Mouse (Mus musculus): Measurements from ENCODE around the gene Olfr464. TPM values are rescaled to one million over a fixed set of nuclear protein-coding genes. Genes with fewer than 3 reads are reported as not detected.

The Olfr464 gene
- polyA plus RNA-seq, 1 experiment = not detected

DNA sequence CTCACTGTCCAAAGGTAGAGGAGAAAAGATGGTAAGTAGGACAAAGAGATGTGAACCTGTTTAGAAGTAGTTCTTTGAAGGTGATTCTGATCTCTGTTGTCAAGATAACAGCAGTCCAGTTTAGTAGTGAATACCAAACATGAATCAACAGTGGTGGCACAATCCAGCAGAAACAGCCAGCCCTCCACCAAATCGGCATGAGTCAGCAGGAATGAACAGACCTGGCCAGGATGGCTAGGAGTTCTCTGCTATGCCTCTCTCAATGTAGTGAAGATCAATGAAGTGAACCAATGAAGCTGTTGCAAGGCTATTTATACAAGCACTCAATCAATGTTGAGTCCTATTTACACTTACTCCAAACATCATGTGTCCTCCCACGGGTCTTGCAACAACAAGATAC is 9.6 kb upstream of the Olfr464 start:
- Histone ChIP-seq H3K4me3 (ENCODE audit: insufficient read depth, low read length) (no peak overlapping the region), H3K4me1 (ENCODE audit: control insufficient read depth, insufficient read depth, low read length) (no peaks in the 10 kb centered on the region), H3K27ac (ENCODE audit: insufficient read depth, low read depth, low read length) (no peak overlapping the region)
- TF ChIP-seq CTCF (IDR thresholded peaks at IDR 0.05; ENCODE audit: low read depth, low read length) (no peak), POLR2A (IDR thresholded peaks at IDR 0.05; ENCODE audit: borderline replicate concordance, low read depth, low read length) (no peak)

DNA sequence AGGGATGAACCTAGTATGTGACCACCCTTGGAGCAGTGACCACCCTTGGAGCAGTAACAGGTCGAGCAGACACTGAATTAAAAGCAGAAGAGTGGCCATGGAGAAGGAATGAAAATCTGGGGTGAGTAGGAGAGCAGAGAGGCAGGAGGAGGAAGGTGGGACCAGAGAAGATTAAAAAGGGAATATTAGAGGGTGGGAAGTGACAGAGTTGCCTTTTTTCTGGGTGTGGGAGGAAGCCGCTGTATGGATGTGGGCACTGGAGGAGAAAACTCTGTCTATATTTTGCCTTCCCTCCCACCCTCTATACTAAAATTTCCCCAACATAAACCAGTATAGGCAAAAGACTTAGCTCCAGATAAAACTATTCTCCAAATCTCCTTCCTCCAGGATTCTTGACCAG is 466 bp downstream of the Olfr464 start:
- H3K27ac ChIP-seq (ENCODE audit: insufficient read depth, low read depth, low read length) = no peak overlapping the region
- no peak for TF ChIP-seq CTCF (IDR thresholded peaks at IDR 0.05; ENCODE audit: low read depth, low read length)
- no peak for TF ChIP-seq POLR2A (IDR thresholded peaks at IDR 0.05; ENCODE audit: borderline replicate concordance, low read depth, low read length)
- no peaks in the 10 kb centered on the region for H3K4me1 ChIP-seq (ENCODE audit: control insufficient read depth, insufficient read depth, low read length)
- H3K4me3 ChIP-seq (ENCODE audit: insufficient read depth, low read length) = no peak overlapping the region

DNA sequence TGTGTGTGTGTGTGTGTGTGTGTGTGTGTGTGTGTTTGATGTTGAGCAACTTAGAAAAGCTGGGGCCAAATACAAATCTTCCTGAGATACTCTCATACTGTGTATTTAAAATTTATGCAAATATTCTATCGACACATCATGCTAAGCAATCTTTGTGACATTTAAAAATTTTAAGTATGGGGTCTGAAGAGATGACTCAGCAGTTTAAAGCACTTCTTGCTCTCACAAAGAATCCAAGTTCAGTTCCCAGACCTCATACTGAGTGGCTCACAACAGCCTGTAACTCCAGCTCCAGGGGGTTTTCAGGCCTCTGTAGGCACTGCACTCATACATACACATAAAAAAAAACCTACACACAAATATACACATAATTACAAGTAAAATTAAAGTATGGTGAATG is 4.8 kb downstream of the Olfr464 start:
- TF ChIP-seq CTCF (IDR thresholded peaks at IDR 0.05; ENCODE audit: low read depth, low read length) (no peak), POLR2A (IDR thresholded peaks at IDR 0.05; ENCODE audit: borderline replicate concordance, low read depth, low read length) (no peak)
- Histone ChIP-seq H3K4me1 (ENCODE audit: control insufficient read depth, insufficient read depth, low read length) (no peaks in the 10 kb centered on the region), H3K4me3 (ENCODE audit: insufficient read depth, low read length) (no peak overlapping the region), H3K27ac (ENCODE audit: insufficient read depth, low read depth, low read length) (no peak overlapping the region)

DNA sequence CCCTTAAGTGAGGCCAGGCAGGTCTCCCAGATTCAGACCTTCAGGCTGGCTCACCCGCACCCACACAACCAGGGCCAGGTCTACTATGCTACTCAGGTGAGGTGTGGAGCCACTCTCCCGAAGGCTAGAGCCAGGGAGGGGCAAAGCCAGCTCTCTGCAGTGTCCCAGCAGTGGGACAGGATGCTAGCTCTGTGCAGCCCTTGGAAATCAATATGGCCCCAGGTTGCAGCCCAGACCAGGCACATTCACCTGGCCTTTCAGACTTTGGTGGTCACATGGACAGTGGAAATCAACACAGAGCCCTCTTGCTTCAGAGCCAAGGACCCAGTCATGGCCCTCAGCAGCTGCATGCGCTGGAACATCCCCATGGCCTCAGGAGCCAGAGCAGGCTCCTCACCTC is 16.4 kb downstream of the Olfr464 start:
- H3K4me1 ChIP-seq (ENCODE audit: control insufficient read depth, insufficient read depth, low read length) = no peaks in the 10 kb centered on the region
- no peak overlapping the region for H3K4me3 ChIP-seq (ENCODE audit: insufficient read depth, low read length)
- TF ChIP-seq POLR2A (IDR thresholded peaks at IDR 0.05; ENCODE audit: borderline replicate concordance, low read depth, low read length) (no peak), CTCF (IDR thresholded peaks at IDR 0.05; ENCODE audit: low read depth, low read length) (no peak)
- H3K27ac ChIP-seq (ENCODE audit: insufficient read depth, low read depth, low read length) = no peak overlapping the region

DNA sequence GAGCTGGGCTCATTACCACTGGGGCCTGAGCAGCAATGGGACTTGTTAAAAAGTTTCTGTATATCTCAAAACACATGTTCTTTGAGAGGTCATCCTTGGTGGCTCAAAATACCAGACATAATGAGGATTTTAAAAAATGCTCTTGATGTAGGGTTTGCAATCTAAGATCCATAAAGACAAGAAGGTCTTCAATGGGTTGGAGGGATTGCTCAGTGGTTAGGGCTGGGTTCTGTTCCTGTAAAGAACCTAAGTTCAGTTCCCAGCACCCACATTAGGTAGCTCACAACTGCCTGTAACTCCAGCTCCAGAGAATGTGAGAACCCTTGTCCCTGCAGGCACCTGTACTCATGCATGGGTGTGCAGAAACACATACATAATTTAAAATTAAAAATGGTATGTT is 23.5 kb downstream of the Olfr464 start, which contains the start of gene Olfr463:
TSS of gene Olfr463 (minus strand) at position 101 of the 400 bp plus-strand sequence.
- no peak for TF ChIP-seq CTCF (IDR thresholded peaks at IDR 0.05; ENCODE audit: low read depth, low read length)
- no peak for TF ChIP-seq POLR2A (IDR thresholded peaks at IDR 0.05; ENCODE audit: borderline replicate concordance, low read depth, low read length)
- no peaks in the 10 kb centered on the region for H3K4me1 ChIP-seq (ENCODE audit: control insufficient read depth, insufficient read depth, low read length)
- no peak within 1 kb of the TSS for H3K27ac ChIP-seq (ENCODE audit: insufficient read depth, low read depth, low read length)
- no peak within 1 kb of the TSS for H3K4me3 ChIP-seq (ENCODE audit: insufficient read depth, low read length)

DNA sequence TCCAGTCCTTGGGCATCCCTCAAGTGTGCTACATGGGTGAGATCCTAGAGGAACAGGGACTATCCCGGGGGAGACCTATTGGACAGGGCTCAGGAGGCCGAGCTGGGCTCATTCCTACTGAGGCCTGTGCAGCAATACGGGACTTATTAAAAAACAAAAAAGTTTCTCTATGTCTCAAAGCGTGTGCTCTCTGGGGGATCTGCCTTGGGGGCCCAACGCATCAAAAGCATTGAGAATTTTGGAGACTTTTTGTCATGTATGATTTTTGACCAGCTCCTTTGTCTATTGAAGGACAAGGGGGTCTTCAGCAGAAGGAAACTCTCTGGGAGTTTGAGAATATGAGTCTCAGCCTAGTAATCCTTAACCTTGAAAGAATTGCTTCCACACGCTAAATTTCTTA is 28.6 kb downstream of the Olfr464 start, which contains the start of gene Olfr462:
TSS of gene Olfr462 (minus strand) at position 101 of the 400 bp plus-strand sequence.
- Histone ChIP-seq H3K4me1 (ENCODE audit: control insufficient read depth, insufficient read depth, low read length) (no peaks in the 10 kb centered on the region), H3K4me3 (ENCODE audit: insufficient read depth, low read length) (no peak within 1 kb of the TSS)
- TF ChIP-seq POLR2A (IDR thresholded peaks at IDR 0.05; ENCODE audit: borderline replicate concordance, low read depth, low read length) = no peak
- TF ChIP-seq CTCF (IDR thresholded peaks at IDR 0.05; ENCODE audit: low read depth, low read length) = no peak

DNA sequence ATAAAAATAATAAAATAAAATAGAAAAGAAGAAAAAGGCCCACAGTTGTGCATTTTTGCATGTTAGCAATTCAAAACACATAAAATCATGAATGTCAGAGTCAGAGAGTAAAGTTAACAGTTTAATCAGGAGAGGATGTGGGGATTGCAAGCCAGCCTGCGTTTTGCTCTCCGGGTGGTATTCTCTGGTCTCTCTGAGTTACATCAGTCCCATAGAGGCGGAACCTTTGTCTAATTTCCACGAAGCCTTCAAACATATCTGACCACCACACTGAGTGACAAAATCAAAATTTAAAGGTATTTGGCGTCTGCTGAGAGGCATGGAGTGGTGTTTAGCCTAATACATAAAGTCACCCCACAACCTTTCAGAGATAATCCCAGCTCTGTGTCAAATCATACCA is 35.9 kb downstream of the Olfr464 start:
- no peak overlapping the region for H3K4me3 ChIP-seq (ENCODE audit: insufficient read depth, low read length)
- no peak overlapping the region for H3K27ac ChIP-seq (ENCODE audit: insufficient read depth, low read depth, low read length)
- no peak for TF ChIP-seq POLR2A (IDR thresholded peaks at IDR 0.05; ENCODE audit: borderline replicate concordance, low read depth, low read length)
- TF ChIP-seq CTCF (IDR thresholded peaks at IDR 0.05; ENCODE audit: low read depth, low read length) = no peak
- no peaks in the 10 kb centered on the region for H3K4me1 ChIP-seq (ENCODE audit: control insufficient read depth, insufficient read depth, low read length)

More for the DNA sequence above, 28.6 kb downstream of the Olfr464 start, which contains the start of gene Olfr462:
- H3K27ac ChIP-seq (ENCODE audit: insufficient read depth, low read depth, low read length) = no peak within 1 kb of the TSS

DNA sequence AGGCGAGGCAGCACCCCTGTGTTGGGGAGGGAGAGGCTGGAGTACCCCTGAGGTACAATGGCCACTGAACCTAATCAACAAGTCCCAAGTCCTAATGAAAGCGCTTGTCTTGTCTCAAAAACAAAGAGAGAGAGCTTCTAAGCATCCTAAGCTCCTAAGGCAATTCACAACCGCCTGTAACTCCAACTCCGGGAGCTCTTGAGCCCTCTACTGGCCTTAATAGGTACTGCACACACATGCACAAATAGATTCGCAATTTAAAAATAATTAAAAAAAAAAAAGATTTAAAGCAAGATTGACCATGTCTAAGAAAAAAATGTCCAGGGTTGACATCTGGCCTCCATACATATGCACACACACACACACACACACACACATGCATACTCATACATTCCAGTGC is 37.3 kb downstream of the Olfr464 start:
- no peaks in the 10 kb centered on the region for H3K4me1 ChIP-seq (ENCODE audit: control insufficient read depth, insufficient read depth, low read length)
- H3K27ac ChIP-seq (ENCODE audit: insufficient read depth, low read depth, low read length) = no peak overlapping the region
- H3K4me3 ChIP-seq (ENCODE audit: insufficient read depth, low read length) = no peak overlapping the region
- no peak for TF ChIP-seq POLR2A (IDR thresholded peaks at IDR 0.05; ENCODE audit: borderline replicate concordance, low read depth, low read length)
- no peak for TF ChIP-seq CTCF (IDR thresholded peaks at IDR 0.05; ENCODE audit: low read depth, low read length)

DNA sequence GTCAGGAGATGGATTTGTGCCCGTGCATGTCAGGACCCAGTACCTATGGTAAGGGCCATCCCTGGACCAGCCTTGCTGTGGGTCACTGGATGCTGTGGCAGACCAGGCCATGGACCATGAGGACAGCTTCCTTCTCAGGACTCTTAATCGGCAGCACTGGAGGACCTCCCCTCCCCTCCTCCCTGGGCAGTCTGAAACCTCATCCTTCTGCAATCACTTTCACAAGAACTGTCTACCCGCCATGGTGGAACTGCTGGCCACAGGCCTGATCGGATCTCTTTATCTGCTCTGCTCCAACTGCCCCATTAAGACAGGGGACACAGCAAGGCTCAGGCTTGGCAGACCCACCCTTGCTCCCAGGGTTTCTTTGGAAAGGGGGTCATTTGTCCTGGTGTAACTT is 39.1 kb downstream of the Olfr464 start:
- TF ChIP-seq POLR2A (IDR thresholded peaks at IDR 0.05; ENCODE audit: borderline replicate concordance, low read depth, low read length) (no peak), CTCF (IDR thresholded peaks at IDR 0.05; ENCODE audit: low read depth, low read length) (no peak)
- no peak overlapping the region for H3K27ac ChIP-seq (ENCODE audit: insufficient read depth, low read depth, low read length)
- H3K4me3 ChIP-seq (ENCODE audit: insufficient read depth, low read length) = no peak overlapping the region
- H3K4me1 ChIP-seq (ENCODE audit: control insufficient read depth, insufficient read depth, low read length) = no peaks in the 10 kb centered on the region

DNA sequence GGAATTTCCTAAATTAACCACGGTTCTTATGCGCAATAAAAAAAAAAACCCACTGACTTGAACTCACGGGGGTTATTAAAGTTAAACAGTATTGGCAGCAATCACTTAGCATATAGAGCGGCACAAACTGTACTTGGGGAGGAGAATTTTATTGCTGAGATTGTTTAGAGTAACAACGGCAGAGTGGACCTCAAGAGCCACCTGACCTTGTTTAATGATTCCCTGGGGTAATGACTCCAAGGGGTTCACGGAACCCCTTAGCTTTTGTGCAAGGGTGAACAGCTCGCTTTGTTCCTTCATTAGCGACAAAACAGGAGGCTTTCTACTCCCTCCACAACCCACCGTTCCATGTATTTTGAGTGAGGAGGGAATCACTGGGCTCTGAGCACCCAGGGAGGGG is 40.9 kb downstream of the Olfr464 start:
- TF ChIP-seq CTCF (IDR thresholded peaks at IDR 0.05; ENCODE audit: low read depth, low read length) (no peak), POLR2A (IDR thresholded peaks at IDR 0.05; ENCODE audit: borderline replicate concordance, low read depth, low read length) (no peak)
- Histone ChIP-seq H3K4me3 (ENCODE audit: insufficient read depth, low read length) (no peak overlapping the region), H3K27ac (ENCODE audit: insufficient read depth, low read depth, low read length) (no peak overlapping the region), H3K4me1 (ENCODE audit: control insufficient read depth, insufficient read depth, low read length) (no peaks in the 10 kb centered on the region)

DNA sequence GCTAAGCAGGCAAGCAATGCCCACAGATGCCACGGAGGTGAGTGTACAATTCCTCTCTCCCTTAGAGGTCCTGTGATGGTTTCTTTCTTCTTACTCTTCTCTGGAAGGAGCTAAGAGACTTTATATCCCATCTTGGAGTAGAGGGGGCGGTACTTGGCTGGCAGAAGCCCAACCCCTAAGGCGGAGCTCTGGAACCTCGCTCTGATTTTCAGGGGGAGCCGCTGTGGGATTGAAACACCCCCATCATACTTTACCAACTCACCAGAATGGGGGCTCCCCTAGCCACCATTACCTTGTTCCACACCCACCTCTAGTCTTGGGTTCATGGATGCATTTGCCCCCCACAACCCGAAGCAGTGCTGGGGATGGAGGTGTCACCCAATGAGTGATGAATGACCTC is 45.3 kb downstream of the Olfr464 start, which contains the start of gene Epx:
TSS of gene Epx (minus strand) at position 101 of the 400 bp plus-strand sequence.
- H3K4me3 ChIP-seq (ENCODE audit: insufficient read depth, low read length) = no peak within 1 kb of the TSS
- no peaks in the 10 kb centered on the region for H3K4me1 ChIP-seq (ENCODE audit: control insufficient read depth, insufficient read depth, low read length)
- H3K27ac ChIP-seq (ENCODE audit: insufficient read depth, low read depth, low read length) = no peak within 1 kb of the TSS
- no peak for TF ChIP-seq CTCF (IDR thresholded peaks at IDR 0.05; ENCODE audit: low read depth, low read length)
- TF ChIP-seq POLR2A (IDR thresholded peaks at IDR 0.05; ENCODE audit: borderline replicate concordance, low read depth, low read length) = no peak

All from bone marrow macrophage, adult 2 months (primary cell).